Mouse (Mus musculus) frontal cortex, postnatal 14 days (tissue): ENCODE measurements around the gene Ctnnd2.

ENCODE experiments used
- DNase-seq, 2 experiments: peaks; one replicate each; pipeline ENCODE4 v3.0.0; 2022; ENCODE audit warnings: low spot score in 2 of 2

Ctnnd2 gene

DNA sequence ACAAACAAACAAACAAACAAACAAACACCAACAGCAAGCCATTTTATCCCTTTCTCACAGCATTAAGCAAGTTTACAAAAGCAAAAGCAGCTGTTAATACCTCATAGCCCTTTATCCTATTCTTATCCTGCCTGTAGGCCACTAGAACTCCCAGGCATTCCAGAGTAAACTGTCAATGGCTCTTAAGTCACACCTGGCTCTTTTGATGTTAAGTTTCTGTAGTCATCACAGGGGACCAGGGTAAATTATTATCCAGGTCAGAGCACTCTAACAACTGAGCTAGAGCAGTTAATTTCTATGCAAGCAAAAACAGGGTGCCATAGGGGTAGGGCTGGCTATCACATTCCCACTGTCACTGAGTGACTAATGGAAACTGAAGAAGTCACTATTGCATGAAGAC, 214.1 kb downstream of the Ctnnd2 start:
- no peak for DNase-seq

DNA sequence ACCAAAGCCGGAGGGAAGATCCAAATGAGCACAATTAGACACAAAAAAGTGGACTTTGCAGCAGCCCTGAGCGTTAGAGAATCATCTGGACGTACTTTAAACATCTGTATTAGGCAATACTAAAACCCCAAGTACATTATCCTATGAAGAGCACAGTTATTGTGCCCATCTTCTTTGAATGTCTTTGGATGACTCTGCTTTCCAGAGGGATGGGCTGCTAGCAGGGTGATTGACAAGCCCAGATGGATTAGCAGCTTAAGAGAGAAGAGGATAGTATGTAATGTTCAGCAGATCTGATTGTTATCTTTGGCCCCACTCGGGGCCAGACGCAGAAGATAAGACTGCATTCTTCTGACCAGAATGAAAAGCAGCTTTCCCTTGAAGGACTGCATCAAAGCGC, 214.9 kb downstream of the Ctnnd2 start:
- DNase-seq = no peak

DNA sequence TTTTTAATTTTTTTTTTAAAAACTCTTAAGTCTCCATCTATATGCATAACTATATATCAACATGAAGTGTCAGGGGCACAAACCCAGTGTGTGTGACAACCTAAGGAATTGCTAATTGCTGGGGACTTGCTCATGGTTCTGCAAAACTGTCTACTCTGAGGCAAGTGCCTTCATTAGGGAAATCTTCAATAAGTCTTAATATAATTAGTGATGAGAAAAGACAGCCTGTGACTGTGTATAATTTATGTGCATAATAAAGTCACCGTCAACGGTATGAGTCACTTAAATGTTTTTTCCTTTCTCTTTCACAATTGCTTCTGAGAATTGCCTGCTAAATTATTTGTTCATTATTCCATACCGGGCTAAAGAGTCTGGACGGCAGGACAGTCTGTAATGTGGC, 228.7 kb downstream of the Ctnnd2 start:
- DNase-seq = no peak

DNA sequence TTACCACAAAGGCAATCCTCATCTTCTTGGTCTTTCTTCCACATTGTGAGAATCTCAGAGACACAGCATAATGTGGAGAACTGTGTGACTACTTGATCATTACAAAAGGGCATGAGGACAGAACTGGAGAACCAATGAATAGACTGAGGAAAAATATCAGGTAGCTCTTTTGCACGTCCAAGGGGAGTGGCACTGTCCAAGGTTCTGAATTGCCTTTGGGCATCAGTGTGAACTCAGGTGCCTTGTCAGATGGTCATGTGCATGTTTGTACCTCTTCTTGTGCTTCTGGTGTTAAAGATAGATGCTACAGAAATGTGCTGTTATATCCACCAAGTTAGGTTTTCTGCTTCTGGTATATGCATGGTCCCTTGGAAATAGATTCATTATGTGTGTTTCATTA, 233.9 kb downstream of the Ctnnd2 start:
- no peak for DNase-seq

DNA sequence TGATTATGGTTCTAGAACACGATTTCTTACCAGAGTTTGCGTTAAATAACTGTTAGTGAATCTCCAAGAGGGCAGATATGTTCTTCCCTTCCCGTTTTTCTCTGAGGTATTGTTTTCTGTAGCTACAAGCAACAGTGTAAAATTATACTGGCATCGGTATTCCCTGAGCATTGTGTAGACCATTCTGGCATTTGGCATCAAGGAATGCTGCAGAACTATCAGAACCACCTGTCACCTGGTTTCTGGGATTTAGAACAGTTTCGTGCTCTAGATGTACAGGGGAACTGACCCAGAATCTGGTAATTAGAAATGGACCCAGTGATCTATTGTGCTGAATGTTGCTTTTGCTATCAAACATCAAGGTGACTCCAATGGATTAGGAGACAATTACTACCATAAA, 250.8 kb downstream of the Ctnnd2 start:
- no peak for DNase-seq

DNA sequence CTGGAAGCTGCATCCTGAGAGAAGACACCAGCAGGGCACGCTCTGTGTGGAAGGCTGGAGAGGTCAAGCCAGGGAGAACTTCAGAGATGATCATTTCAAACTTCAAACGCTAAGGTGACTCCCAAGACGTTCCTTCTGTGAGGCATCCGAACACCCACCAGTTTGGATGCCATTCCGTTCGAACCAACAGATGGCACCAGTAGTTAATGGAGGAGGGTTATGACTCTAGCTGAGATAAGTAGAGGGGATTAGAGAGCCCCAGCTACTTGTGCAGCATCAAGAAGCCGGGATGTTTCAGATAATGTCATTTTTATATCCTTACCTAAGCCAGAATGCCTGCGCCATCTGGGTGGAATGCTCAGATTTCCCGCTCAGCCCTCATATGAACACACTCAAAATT, 251.9 kb downstream of the Ctnnd2 start:
- peak; percentile 16 to 31 for DNase-seq

DNA sequence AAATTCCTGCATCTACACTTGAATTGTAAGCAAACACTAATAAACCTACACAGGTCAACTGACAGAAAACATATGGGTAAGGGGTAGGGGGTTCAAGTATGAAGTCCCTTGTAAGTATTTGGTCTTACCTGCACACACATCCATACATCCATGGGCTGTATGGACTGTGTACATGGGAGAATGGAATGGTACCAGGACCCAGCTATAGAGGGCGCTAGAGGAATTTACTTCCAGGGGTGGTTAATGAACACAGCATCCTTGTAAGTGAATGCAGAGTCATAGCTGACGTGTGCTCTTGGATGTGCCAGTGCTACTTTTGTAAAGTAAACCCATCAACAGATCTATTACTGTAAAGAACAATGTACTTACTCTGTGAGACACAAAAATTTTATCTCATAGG, 254.9 kb downstream of the Ctnnd2 start:
- DNase-seq = no peak

DNA sequence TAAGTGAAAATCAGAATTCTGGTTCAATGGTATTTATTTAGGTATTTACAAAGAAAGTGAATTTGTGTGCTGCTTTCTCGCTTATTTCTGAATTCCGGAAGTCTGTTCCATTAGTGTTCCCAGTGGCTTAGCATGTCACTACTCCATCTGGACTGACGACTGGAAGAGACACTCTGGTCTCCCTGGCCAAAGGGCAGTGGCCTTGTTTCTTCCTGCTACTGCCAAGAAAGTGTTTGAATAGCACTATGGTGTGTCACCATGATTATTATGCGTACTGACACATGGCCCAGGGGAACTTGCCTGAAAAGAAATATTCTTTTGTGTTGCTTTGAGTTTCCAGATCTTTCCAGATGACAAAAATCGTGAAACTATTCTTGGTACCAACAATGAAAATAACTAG, 266.7 kb downstream of the Ctnnd2 start:
- no peak for DNase-seq

DNA sequence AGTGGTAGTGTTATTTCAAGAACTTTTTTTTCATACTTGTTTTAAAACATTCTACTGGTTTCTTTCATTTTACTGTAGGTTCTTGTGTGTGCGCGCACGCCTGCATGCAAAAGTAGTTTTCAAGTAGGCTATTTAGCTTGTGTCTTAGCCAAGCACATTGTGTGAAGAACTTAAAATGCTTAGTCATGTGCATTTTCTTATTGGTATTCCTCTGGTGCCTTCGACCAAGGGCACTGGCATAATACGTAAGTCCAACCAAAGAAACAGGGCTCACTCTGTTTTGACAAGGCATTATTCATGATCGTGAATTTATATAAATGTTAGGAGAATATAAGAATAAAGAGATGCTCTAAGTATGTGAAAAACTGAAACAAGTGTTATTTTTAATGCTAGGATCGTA, 278.4 kb downstream of the Ctnnd2 start:
- DNase-seq = no peak

DNA sequence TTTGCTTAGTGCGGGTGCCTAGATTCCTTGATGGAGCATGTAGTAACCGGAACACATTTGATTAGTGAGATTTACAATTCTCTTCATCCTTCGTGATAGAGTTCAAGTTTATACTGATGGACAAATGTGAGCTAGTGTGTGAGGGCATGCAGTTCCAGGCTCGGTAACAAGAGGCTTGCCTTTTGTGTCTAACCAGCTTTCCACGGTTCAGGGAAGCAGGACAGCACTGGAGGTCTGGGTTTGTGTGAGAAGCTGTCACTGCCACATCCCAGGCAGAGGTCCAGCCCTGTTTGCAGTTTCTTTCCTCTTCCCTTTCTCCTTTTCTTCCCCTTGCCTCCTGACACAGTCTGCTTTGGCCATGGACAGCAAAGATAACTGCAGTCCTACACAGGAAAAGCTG, 279.5 kb downstream of the Ctnnd2 start:
- no peak for DNase-seq

DNA sequence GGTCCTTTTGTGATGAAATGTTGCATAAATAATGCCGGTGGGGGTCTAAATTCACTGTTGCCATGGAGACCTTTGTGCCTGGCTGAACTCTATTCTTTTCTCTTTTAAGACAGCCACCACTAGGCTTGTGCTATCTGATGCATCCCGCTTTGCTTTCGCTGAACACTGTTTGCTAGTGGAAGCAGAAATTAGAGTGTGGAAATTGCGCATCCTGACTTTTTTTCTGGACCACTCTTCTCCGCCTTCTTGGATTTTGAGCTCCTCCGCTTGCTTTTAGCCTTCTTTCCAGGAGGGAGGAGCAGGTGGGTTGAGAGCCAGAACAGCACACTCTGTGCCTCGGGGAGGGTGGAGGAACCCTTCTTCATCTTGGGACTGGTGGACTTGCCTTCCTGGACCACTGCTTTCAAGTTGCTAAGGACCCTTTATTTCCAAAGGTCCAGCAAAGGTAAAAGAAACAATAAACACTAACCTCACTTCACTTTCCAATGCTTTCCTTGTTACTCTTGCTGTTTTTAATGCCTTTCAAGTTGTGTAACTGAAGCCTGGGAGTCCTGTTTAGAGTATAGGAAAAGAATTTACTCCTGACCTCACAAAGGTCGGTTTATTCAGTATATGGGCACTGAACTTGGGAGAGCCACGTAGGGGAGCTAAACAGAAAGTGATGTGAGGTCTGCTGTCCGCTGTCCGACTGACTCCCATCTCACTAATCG, 285.3 kb downstream of the Ctnnd2 start:
- DNase-seq = no peak

DNA sequence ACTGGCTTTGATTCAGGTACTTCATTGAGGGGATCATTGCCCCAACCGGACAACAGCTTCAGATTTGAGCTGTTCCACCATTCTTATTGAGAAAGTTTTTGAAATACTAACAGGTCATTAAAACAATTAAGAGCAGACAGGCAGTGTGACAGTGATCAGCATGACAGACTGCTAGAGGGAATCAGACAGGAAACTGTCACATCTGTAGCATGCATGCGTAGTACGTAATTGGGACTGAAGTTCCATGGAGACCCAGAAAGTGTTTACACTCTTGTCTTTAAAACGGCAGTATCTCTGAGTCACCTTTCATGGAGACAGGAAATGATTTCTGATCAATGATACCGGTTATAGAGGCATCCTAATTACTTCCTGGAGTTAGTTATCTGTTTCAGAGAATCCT, 286.3 kb downstream of the Ctnnd2 start:
- no peak for DNase-seq

DNA sequence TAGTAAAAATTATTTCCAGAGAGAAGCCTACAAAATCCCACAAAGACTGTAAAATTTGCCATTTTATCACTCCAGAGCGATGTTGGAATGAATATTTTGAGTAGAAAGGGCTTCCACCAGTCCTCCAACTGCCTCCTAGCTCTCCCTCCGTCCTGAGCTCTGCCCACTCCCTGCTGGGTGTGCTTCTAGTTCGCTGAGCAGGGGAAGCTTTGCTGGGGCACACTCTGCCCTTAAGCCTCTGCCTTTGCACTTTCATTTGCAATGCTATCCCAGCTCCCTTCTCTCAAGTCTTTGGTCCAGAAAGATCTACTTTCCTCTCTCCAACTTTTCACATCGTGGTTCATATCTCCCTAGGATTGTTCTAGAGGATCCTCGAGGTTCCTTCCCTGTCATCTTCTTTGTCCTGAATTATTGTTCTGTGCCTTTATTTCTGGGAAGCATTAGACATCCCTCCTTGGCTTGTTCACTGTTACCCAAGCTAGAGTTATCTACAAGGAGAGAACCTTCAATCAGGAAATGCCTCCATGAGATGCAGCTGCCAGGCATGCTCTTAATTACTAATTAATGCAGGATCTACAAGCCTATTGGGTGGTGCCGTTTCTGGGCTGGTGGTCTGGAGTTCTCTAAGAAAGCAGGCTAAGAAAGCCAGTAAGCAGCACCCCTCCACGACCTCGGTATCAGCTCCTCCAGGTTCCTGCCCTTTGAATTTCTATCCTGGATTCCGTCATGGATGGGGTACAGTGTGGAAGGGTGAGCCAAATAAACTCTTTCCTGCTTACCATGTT, 288.1 kb downstream of the Ctnnd2 start:
- DNase-seq = no peak

DNA sequence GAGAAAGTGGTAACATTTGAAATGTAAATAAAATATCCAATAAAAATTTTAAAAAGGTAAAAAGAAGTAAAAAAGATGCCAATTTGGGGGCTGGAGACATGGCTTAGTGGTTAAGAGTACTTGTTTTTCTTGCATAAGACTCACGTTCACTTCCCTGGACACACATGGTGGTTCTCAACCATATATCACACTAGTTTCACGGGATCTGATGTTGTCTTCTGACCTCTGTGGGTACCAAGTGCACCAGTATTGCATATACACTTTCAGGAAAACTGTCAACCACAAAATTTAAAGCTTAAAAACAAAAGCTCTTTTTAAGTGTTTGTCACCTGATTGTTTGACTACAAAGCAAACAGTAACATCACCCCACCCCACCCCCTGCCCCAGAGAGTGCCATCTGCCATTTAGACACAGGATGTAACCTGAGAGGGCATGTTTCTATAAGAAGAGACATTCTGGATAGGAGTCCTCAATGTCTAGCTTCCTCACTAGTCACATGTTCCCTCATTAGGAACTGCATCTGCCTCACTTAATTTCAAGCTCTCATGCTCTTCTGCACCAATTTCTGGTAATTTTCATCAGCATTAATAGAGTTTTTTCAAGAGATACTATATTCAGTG, 290.5 kb downstream of the Ctnnd2 start:
- no peak for DNase-seq

DNA sequence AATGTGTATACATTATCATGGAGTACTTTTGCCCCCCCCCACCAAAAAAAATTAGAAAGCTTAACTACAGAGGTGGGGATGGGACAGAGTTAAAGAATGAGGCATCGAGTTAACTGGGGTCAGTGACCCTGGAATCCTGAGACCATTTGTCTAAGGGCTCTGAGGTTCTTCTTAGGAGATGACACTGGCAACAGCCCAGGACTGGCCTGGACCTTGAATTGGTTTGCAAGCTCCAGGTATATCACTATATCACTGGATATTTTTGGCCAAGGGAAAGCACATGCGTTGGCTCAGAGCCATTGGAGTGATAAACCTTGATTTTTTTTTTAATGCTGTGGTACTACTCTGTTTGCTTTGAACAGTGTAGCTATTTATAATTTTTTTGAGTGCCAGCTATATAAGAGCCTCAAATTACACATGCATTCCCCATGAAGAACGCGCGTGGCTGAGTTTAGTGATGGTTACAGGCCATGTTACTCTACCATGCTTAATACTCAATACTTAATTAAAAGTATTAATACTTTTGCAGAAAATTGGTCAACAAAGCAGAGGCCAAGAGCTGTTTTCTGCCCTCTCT, 291.2 kb downstream of the Ctnnd2 start:
- DNase-seq = no peak

DNA sequence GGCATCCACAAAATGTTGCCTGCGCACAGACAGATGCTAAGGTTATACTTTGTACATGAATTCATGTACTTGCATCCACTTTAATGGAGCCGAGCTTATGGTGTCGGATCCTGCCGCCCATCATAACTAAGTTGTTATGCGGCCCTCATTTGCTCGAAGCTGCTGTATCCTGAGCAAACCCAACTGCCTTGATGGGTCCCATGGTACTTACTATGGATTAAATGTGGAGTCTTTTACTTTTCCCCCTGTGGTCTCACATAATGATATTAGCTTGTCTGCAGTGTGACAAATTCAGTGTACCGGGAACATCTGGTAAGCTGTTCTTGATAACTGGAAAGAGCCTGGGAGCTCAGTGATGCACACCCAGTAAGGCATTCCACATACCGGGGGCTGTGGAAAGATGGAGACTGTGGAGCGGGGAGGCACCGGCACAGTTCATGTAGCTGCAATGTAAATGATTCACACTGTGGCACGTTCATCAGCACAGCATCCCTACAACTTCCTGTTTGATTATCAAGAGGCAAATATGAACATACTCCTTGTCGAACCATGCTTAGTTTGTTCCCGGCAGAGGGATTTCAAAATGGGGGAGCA, 294.7 kb downstream of the Ctnnd2 start:
- no peak for DNase-seq

DNA sequence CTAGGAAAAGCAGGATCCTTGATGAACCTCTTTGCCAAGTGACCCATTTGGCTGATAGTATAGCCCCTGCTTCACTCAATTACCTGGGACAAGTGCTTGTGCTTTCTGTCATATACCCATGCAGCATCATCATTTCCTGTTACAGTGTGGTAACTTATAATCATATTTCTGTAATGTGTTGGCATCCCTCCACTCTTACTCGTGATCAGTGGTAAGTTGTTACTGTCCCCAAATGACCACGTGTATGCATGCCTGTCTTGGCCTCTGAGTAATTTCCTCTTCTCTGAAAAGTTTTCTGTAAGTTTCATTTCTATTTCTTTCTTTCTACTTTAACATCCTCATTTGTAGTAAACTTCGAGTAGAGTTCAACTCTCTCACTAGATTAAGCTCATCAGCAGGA, 296.4 kb downstream of the Ctnnd2 start:
- no peak for DNase-seq

DNA sequence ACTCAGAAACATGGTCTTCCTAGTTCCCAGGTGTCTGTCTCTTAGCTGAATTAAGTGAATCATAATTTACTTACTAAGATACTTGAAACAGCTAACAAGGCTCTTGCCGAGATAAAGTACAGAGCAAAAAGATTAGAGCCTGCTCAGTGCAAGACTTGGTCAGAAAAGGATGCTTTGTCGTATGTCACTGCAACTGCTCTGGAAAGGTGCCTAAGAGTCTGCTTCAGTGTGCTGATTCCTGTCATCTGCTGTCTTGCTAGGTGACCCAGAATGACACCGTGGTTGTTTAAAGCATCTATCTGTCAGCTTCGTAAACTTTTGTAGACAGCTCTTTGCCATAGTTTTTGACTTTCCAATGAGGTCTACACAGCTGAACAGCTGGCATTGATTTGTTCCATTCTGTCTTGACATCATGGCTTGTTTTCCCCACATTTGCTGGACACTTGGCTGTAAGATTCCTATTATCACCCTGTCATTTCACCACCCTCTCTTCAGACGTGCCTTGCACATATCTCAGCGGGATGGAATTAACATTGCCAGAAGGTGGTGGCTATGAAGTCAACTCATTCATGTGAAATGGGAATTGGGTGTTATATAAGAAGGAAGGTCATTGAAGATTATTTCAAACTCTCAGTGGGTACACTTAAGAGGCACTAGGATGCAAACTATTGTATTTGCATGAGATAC, 299.0 kb downstream of the Ctnnd2 start:
- no peak for DNase-seq

DNA sequence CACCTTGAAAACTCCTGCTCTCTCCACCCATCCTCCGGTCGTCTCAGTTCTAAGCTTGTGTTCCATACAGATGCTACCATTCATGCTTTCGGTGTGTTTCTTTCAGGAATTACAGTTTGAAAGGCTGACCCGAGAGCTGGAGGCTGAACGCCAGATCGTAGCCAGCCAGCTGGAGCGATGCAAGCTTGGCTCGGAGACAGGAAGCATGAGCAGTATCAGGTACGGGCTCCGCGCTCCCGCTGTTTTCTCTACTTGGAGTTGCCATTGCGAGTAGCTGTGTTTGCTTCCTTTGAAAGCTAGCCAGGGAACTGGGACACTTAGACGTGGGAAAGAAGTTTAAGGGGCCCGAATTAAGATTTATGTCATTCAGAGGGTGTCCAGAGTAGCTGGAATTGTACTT, 308.3 kb downstream of the Ctnnd2 start:
- peak; percentile 27 to 33 for DNase-seq

DNA sequence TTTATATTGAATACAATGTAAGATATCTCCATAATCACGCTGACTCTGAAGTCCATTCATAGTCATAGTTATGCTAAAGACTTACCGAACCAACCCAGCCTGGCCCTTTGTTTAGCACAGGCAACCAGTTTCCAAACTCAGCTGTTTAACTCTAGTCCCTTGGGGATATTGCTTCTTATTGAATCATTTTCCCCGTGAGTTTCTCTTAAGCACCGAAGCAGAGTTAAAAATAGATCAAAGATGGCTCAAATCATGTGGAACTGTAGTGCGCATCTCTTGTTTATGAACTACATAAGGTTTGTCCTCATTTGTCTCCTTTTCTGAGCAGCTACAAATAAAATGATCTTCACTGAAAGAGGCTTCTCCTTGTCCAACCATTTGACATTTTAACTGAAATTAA, 334.1 kb downstream of the Ctnnd2 start:
- DNase-seq = no peak

DNA sequence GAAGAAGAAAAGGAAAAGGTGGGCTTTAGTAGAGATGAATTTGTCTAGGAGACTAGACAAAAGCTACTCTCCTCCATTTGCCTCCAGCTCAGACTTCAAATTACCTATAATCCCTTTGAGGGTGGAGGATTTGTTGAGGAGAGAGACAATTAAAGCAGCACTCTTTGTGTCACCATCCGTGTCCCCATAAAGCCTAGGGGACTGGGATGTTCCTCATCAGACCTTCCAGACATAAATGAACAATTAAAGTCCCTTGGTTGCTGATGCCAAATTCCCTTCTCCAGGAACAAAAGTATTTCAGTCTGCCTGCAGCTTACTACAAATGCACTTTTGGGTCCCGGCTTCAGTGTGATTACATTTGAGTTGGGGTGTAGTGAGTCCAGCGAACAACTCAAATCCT, 340.1 kb downstream of the Ctnnd2 start:
- no peak for DNase-seq

DNA sequence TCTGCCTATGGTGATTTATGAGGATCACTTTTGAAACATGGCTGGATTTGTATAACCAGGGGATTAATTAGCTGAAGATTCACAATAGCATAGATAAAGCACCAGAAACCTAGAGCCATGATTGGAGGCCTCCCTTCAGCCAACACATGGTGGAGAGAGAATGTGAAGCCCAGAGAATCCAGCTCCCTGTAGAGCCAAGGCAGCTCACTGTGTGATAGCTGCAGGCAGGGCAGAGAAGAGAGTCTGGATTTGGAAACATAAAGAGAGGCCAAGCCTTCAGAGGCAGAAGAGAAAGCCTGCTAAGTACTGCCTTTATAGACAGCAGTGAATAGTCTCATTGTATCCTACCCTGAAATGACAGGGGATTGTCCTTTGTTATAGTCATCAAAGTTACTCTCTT, 340.7 kb downstream of the Ctnnd2 start:
- no peak for DNase-seq
